Mouse (Mus musculus) bone marrow macrophage, adult 2 months (primary cell): ENCODE measurements at regions not wholly inside any gene's neighbourhood (a gene's known extent, or its start where the extent isn't known, plus 50 kb on each side); places are given as distances from the start of the nearest gene placed in this dataset.

ENCODE experiments used
- CTCF ChIP-seq: IDR thresholded peaks from 2 replicates; pipeline ENCODE4 v1.5.1; 2012; ENCODE audit warnings: low read depth, mild to moderate bottlenecking, low read length, moderate library complexity
- POLR2A ChIP-seq: IDR thresholded peaks from 2 replicates; pipeline ENCODE4 v1.6.1; 2012; ENCODE audit warnings: mild to moderate bottlenecking, low read depth, low read length, borderline replicate concordance

GRCm38 (mm10) chr7:125211346-125211973 lies 233.0 kb upstream of the Kdm8 start:
- TF ChIP-seq CTCF (no peak), POLR2A (no peak)
